Mouse (Mus musculus): ENCODE results near the gene Crebrf. TPM values are rescaled to one million over a fixed set of nuclear protein-coding genes. Genes with fewer than 3 reads are reported as not detected.

The Crebrf gene
- polyA plus RNA-seq, 1 experiment from 2014 or later: 2.5 TPM

- Histone ChIP-seq H3K4me3 (ENCODE audit: low read depth, low read length) (no peak overlapping the region), H3K9ac (ENCODE audit: low read length) (no peak overlapping the region), H3K27me3 (ENCODE audit: control insufficient read depth, insufficient read depth, low read length) (no peaks in the 10 kb centered on the region), H3K4me1 (ENCODE audit: control insufficient read depth, insufficient read depth, low read length) (no peaks in the 10 kb centered on the region), H3K9me3 (ENCODE audit: control insufficient read depth, low read length) (no peaks in the 10 kb centered on the region), H3K36me3 (ENCODE audit: control insufficient read depth, insufficient read depth, low read length) (peaks cover 11% of the 10 kb centered on the region; the same call in 1 of the 2 replicates), H3K4me2 (ENCODE audit: low read depth, severe bottlenecking) (no peak overlapping the region), H3K27ac (replicated peaks; ENCODE audit: low read depth, low read length) (no peak overlapping the region)
- DNase-seq (ENCODE audit: low spot score) (no peak), ATAC-seq (ENCODE audit: insufficient number of reproducible peaks, low FRiP score, low TSS enrichment, low read depth) (no peak)
- WGBS: 94% methylated on average over 11 of the region's 11 CpGs
Observed at GRCm38 (mm10) chr17:26790269-26791214, 75.1 kb downstream of the Crebrf start.

- no peaks in the 10 kb centered on the region for H3K9me3 ChIP-seq (ENCODE audit: control insufficient read depth, low read length)
- H3K27ac ChIP-seq (replicated peaks; ENCODE audit: low read depth, low read length): no peak overlapping the region
- ATAC-seq (ENCODE audit: insufficient number of reproducible peaks, low FRiP score, low TSS enrichment, low read depth) (no peak), DNase-seq (ENCODE audit: low spot score) (no peak)
- no peaks in the 10 kb centered on the region for H3K27me3 ChIP-seq (ENCODE audit: control insufficient read depth, insufficient read depth, low read length)
- H3K4me2 ChIP-seq (ENCODE audit: low read depth, severe bottlenecking): no peak overlapping the region
- no peaks in the 10 kb centered on the region for H3K4me1 ChIP-seq (ENCODE audit: control insufficient read depth, insufficient read depth, low read length)
- 86% methylated on average over 7 of the region's 7 CpGs for WGBS
- peaks cover 9% of the 10 kb centered on the region; the same call in 1 of the 2 replicates for H3K36me3 ChIP-seq (ENCODE audit: control insufficient read depth, insufficient read depth, low read length)
- H3K9ac ChIP-seq (ENCODE audit: low read length): no peak overlapping the region
- no peak overlapping the region for H3K4me3 ChIP-seq (ENCODE audit: low read depth, low read length)
Observed at GRCm38 (mm10) chr17:26791580-26791979, 76.1 kb downstream of the Crebrf start.

- H3K36me3 ChIP-seq (ENCODE audit: control insufficient read depth, insufficient read depth, low read length): peaks cover 9% of the 10 kb centered on the region; the same call in 1 of the 2 replicates
- ATAC-seq (ENCODE audit: insufficient number of reproducible peaks, low FRiP score, low TSS enrichment, low read depth) (no peak), DNase-seq (ENCODE audit: low spot score) (no peak)
- H3K4me3 ChIP-seq (ENCODE audit: low read depth, low read length): no peak overlapping the region
- H3K27me3 ChIP-seq (ENCODE audit: control insufficient read depth, insufficient read depth, low read length): no peaks in the 10 kb centered on the region
- H3K4me2 ChIP-seq (ENCODE audit: low read depth, severe bottlenecking): no peak overlapping the region
- no peaks in the 10 kb centered on the region for H3K9me3 ChIP-seq (ENCODE audit: control insufficient read depth, low read length)
- WGBS: 94% methylated on average over 15 of the region's 15 CpGs
- H3K4me1 ChIP-seq (ENCODE audit: control insufficient read depth, insufficient read depth, low read length): no peaks in the 10 kb centered on the region
- no peak overlapping the region for H3K27ac ChIP-seq (replicated peaks; ENCODE audit: low read depth, low read length)
- H3K9ac ChIP-seq (ENCODE audit: low read length): no peak overlapping the region
Observed at GRCm38 (mm10) chr17:26792096-26792495, 76.6 kb downstream of the Crebrf start.

GRCm38 (mm10) chr17:26793068-26793765, 77.8 kb downstream of the Crebrf start:
- no peak overlapping the region for H3K27ac ChIP-seq (replicated peaks; ENCODE audit: low read depth, low read length)
- WGBS: 85% methylated on average over 5 of the region's 5 CpGs
- H3K27me3 ChIP-seq (ENCODE audit: control insufficient read depth, insufficient read depth, low read length): no peaks in the 10 kb centered on the region
- DNase-seq (ENCODE audit: low spot score) (no peak), ATAC-seq (ENCODE audit: insufficient number of reproducible peaks, low FRiP score, low TSS enrichment, low read depth) (no peak)
- H3K9ac ChIP-seq (ENCODE audit: low read length): no peak overlapping the region
- no peaks in the 10 kb centered on the region for H3K9me3 ChIP-seq (ENCODE audit: control insufficient read depth, low read length)
- H3K4me2 ChIP-seq (ENCODE audit: low read depth, severe bottlenecking): no peak overlapping the region
- H3K4me3 ChIP-seq (ENCODE audit: low read depth, low read length): no peak overlapping the region
- no peaks in the 10 kb centered on the region for H3K4me1 ChIP-seq (ENCODE audit: control insufficient read depth, insufficient read depth, low read length)
- peaks cover 9% of the 10 kb centered on the region; the same call in 1 of the 2 replicates for H3K36me3 ChIP-seq (ENCODE audit: control insufficient read depth, insufficient read depth, low read length)

- no peak overlapping the region for H3K4me3 ChIP-seq (ENCODE audit: low read depth, low read length)
- no peaks in the 10 kb centered on the region for H3K27me3 ChIP-seq (ENCODE audit: control insufficient read depth, insufficient read depth, low read length)
- no peaks in the 10 kb centered on the region for H3K9me3 ChIP-seq (ENCODE audit: control insufficient read depth, low read length)
- no peak overlapping the region for H3K4me2 ChIP-seq (ENCODE audit: low read depth, severe bottlenecking)
- no peaks in the 10 kb centered on the region for H3K4me1 ChIP-seq (ENCODE audit: control insufficient read depth, insufficient read depth, low read length)
- ATAC-seq (ENCODE audit: insufficient number of reproducible peaks, low FRiP score, low TSS enrichment, low read depth) (no peak), DNase-seq (ENCODE audit: low spot score) (peak; percentile 53)
- 21% methylated on average over 3 of the region's 3 CpGs for WGBS
- H3K9ac ChIP-seq (ENCODE audit: low read length): no peak overlapping the region
- peaks cover 9% of the 10 kb centered on the region; the same call in 1 of the 2 replicates for H3K36me3 ChIP-seq (ENCODE audit: control insufficient read depth, insufficient read depth, low read length)
- H3K27ac ChIP-seq (replicated peaks; ENCODE audit: low read depth, low read length): no peak overlapping the region
Observed at GRCm38 (mm10) chr17:26794744-26795143, 79.3 kb downstream of the Crebrf start.

GRCm38 (mm10) chr17:26795386-26795785, 79.9 kb downstream of the Crebrf start:
- H3K27ac ChIP-seq (replicated peaks; ENCODE audit: low read depth, low read length): no peak overlapping the region
- no peaks in the 10 kb centered on the region for H3K9me3 ChIP-seq (ENCODE audit: control insufficient read depth, low read length)
- H3K4me3 ChIP-seq (ENCODE audit: low read depth, low read length): no peak overlapping the region
- H3K4me1 ChIP-seq (ENCODE audit: control insufficient read depth, insufficient read depth, low read length): no peaks in the 10 kb centered on the region
- DNase-seq (ENCODE audit: low spot score): no peak
- H3K9ac ChIP-seq (ENCODE audit: low read length): no peak overlapping the region
- ATAC-seq (ENCODE audit: insufficient number of reproducible peaks, low FRiP score, low TSS enrichment, low read depth): no peak
- H3K4me2 ChIP-seq (ENCODE audit: low read depth, severe bottlenecking): no peak overlapping the region
- no peaks in the 10 kb centered on the region for H3K27me3 ChIP-seq (ENCODE audit: control insufficient read depth, insufficient read depth, low read length)
- peaks cover 9% of the 10 kb centered on the region; the same call in 1 of the 2 replicates for H3K36me3 ChIP-seq (ENCODE audit: control insufficient read depth, insufficient read depth, low read length)
- 68% methylated on average over 7 of the region's 7 CpGs for WGBS

- DNase-seq (ENCODE audit: low spot score) (no peak), ATAC-seq (ENCODE audit: insufficient number of reproducible peaks, low FRiP score, low TSS enrichment, low read depth) (no peak)
- Histone ChIP-seq H3K9me3 (ENCODE audit: control insufficient read depth, low read length) (no peaks in the 10 kb centered on the region), H3K4me3 (ENCODE audit: low read depth, low read length) (no peak overlapping the region), H3K36me3 (ENCODE audit: control insufficient read depth, insufficient read depth, low read length) (no peaks in the 10 kb centered on the region), H3K27me3 (ENCODE audit: control insufficient read depth, insufficient read depth, low read length) (no peaks in the 10 kb centered on the region), H3K4me2 (ENCODE audit: low read depth, severe bottlenecking) (no peak overlapping the region), H3K9ac (ENCODE audit: low read length) (no peak overlapping the region), H3K27ac (replicated peaks; ENCODE audit: low read depth, low read length) (no peak overlapping the region), H3K4me1 (ENCODE audit: control insufficient read depth, insufficient read depth, low read length) (no peaks in the 10 kb centered on the region)
- WGBS: 70% methylated on average over 6 of the region's 6 CpGs
Observed at GRCm38 (mm10) chr17:26797379-26798128, 82.1 kb downstream of the Crebrf start.

- H3K36me3 ChIP-seq (ENCODE audit: control insufficient read depth, insufficient read depth, low read length): no peaks in the 10 kb centered on the region
- no peaks in the 10 kb centered on the region for H3K4me1 ChIP-seq (ENCODE audit: control insufficient read depth, insufficient read depth, low read length)
- no peak overlapping the region for H3K4me3 ChIP-seq (ENCODE audit: low read depth, low read length)
- no peak overlapping the region for H3K9ac ChIP-seq (ENCODE audit: low read length)
- no peaks in the 10 kb centered on the region for H3K27me3 ChIP-seq (ENCODE audit: control insufficient read depth, insufficient read depth, low read length)
- no peak for ATAC-seq (ENCODE audit: insufficient number of reproducible peaks, low FRiP score, low TSS enrichment, low read depth)
- DNase-seq (ENCODE audit: low spot score): no peak
- no peak overlapping the region for H3K27ac ChIP-seq (replicated peaks; ENCODE audit: low read depth, low read length)
- H3K9me3 ChIP-seq (ENCODE audit: control insufficient read depth, low read length): no peaks in the 10 kb centered on the region
- WGBS: 79% methylated on average over 3 of the region's 3 CpGs
- no peak overlapping the region for H3K4me2 ChIP-seq (ENCODE audit: low read depth, severe bottlenecking)
Observed at GRCm38 (mm10) chr17:26802886-26803285, 87.4 kb downstream of the Crebrf start.
